Mouse (Mus musculus) frontal cortex, postnatal 25 days (tissue): Measurements from ENCODE around the gene Zfp74.
"Not testable (repeated sequence)": the region's sequence is repeated elsewhere in the genome, so short reads cannot be mapped to it uniquely, and the experiment has no call there.

Experiments
- DNase-seq, 2 experiments: peaks; one replicate each; pipeline ENCODE4 v3.0.0; 2022; ENCODE audit warnings: low spot score in 2 of 2

The Zfp74 gene

DNA sequence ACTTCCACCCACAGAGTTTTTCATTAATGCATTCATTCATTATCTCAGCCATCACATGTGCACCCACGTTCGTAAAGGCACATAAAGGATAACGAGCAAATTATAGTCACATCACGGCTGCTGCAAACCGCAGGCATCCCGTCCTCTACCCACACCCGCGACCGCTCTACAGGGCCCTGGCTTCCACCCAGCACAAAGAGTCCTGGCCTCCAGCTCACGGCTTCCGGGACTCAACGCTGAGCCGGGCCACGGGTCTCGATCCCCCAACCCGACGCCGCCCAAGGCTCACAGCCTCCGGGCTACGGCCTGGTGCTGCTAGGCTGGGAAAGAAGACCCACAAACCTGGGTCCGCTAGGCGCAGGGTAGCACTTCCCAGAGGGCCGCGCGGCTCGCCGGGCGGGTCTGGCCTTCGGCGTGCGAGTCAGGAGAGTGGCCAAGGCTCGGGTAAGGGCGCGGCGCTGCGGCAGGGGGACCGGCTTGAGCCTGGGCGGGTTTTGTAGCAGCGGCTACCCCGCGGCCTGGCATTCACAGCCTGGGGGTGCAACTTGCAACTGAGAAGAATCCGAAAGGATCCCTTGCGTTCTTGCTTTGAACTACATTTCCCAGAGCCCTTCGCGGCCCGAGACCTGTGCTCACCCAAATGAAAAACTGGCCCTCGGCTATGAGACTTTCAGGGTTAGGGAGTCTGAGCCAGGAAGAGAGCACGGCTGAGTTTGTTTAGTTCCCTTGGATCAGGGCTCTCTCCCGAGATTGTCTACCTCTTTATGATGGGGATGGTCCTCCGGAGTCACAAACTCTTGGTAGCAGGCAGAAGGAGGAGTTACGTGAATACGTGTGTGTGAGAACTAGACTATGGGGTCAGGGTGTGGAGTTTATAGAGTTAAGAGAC lies at the start of gene Zfp74:
Gene Zfp74, minus strand, starts transcription at position 577 of the 889 bp plus-strand sequence.
- DNase-seq, result peak; percentile 62 to 74

DNA sequence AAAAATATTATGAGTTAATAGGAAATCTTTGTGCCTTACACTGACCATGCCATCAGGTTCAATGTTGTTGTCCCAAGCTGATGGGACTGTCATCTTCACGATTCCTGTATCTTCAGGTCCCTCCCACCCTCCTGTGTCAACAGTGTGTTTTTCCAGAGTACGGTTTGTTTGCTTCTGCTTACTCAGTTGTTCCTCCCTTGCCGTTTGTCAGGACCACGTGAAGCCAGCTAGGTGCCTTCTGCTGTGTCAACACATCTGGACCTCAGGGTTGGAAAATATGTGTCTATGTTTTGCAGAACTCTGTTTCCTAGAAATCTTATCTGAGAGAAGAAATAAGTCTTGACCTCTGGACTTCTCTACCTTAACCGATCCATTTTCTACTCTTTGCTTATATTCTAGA lies 46.7 kb upstream of the Zfp74 start:
- no peak for DNase-seq

- no peak for DNase-seq
Observed at GRCm38 (mm10) chr7:29995134-29995533, 41.2 kb upstream of the Zfp74 start.

DNA sequence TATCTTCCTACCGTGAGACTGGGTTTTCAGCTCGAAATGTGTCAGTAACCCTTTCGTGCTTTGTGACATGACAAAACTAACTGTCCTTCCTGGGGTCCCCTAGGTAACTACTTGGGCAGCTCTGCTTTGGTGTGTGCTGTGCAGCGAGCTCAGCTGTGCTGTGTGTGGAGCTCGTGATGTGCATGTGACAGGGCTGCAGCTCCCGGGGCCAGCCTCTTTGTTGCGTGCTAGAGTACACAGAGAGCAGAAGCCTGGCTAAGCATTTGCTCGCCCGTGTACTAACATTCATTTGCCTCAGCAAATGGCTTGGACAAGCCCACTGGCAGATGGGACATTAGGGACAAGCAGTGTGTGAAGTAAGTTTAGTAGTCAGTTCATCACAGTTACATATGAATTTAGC lies 39.5 kb upstream of the Zfp74 start:
- no peak for DNase-seq

GRCm38 (mm10) chr7:29992698-29993097 lies 38.8 kb upstream of the Zfp74 start:
- no peak for DNase-seq

GRCm38 (mm10) chr7:29989031-29989430 lies 35.1 kb upstream of the Zfp74 start:
- no peak for DNase-seq

DNA sequence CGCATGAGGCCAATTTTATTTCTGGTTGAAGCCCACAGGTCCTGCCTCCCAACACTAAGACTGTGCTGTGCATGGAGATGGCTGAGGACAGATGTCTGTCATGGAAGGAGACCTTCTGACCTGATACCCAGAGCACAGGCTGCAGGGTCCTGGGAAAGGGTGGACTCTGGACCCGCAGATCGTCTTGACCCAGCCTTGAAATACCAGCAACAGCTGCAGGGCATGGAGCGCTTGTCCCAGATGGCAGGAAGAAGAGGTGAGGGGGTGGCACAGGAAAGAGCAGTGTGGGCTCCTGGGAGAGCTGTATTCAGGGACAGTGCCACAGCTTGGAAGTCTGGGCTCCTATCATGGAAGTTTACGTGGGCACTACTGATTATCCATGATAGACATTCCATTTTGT lies 33.7 kb upstream of the Zfp74 start:
- DNase-seq, result no peak

DNA sequence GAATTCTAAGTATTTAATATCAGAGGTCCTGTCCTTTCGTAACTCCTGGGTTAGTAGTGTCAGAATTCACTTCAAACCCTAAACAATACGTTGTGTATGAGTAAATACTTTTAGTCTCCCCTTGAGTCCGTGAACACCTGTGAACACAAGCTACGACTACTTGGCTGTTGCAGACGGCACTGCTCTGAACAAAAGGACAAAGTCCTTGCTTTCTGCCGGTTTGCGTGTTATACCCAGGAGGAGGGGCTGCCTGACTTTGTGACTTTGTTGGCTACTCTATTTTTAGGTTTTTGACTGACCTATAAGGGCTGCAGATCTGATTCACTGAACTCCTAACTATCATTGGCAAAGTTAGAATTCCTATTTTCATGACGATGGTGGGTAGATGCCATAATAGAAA lies 32.2 kb upstream of the Zfp74 start:
- DNase-seq, result no peak

- peak; percentile 78 to 85 for DNase-seq
Observed at GRCm38 (mm10) chr7:29983690-29984380, 29.9 kb upstream of the Zfp74 start, which contains the start of gene Zfp568. Gene Zfp568 (plus strand): TSS chr7:29983955.

- no peak for DNase-seq
Observed at GRCm38 (mm10) chr7:29983340-29983689, 29.4 kb upstream of the Zfp74 start.

- peak in 1 of 2 experiments; percentile 6 for DNase-seq
Observed at GRCm38 (mm10) chr7:29982931-29983330, 29.0 kb upstream of the Zfp74 start.

DNA sequence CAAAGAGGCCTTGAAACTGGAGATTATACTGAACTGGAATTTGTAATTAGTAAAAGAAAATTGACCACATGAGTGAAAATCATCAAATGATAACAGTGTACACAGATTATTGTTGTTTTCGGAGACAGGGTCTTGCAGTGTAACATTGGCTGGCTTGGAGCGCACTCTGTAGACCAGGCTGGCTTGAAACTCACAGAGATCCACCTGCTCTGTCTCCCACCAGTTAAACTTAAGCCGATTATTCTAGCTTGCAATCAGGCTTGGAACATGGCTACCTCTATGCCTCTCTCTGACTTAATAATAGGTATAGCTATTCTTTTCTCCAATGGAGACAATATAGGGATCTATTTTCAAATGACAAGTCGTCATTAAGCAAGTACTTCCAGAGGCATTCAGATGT lies 28.5 kb upstream of the Zfp74 start:
- DNase-seq, result no peak

- DNase-seq, result no peak
Observed at GRCm38 (mm10) chr7:29981860-29982259, 28.0 kb upstream of the Zfp74 start.

- DNase-seq, result no peak
Observed at GRCm38 (mm10) chr7:29981455-29981854, 27.6 kb upstream of the Zfp74 start.

DNA sequence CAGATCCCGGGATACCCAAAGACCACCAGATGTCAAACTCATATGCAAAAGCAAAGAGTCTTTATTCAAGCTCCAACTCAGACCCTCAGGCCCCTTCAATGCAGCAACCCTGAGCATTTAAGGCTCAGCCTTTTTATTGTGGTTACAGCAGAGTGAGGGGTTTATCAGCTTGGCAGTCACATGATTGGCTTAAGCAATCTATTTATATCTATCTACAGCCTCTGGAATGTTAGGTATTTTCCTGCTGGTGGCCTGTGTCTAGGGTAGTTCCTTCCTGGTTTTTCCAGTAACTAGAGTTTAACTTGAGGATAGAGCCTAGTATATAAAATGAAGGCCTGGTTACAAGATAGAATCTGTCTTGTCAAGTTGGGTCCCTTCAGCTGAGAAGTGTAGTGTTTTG lies 26.9 kb upstream of the Zfp74 start:
- DNase-seq, result no peak

- DNase-seq, result no peak
Observed at GRCm38 (mm10) chr7:29970686-29971085, 16.8 kb upstream of the Zfp74 start.

GRCm38 (mm10) chr7:29965115-29965810 lies 11.4 kb upstream of the Zfp74 start:
- not testable (repeated sequence) for DNase-seq

DNA sequence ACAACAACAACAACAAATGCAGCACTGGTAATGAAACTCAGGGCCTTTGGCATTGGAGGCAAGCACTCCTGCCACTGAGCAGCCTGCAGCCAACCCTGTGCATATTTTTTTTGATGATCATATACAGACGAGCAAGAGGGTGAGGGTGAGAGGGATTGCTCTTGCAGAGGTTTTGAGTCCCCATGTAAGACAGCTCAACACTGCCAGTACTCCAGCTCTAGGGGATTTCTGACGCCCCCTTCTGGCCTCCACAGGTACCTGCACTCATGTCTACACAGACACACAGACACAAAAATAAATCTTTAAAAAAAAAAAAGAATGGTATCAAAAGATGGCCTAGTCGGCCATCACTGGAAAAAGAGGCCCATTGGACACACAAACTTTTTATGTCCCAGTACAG lies 5.1 kb upstream of the Zfp74 start:
- no peak for DNase-seq

GRCm38 (mm10) chr7:29958125-29958724 lies 4.3 kb upstream of the Zfp74 start:
- no peak for DNase-seq

- no peak for DNase-seq
Observed at GRCm38 (mm10) chr7:29956257-29956656, 2.4 kb upstream of the Zfp74 start.

- no peak for DNase-seq
Observed at GRCm38 (mm10) chr7:29954731-29955130, 842 bp upstream of the Zfp74 start.

- DNase-seq, result no peak
Observed at GRCm38 (mm10) chr7:29953086-29953485, 803 bp downstream of the Zfp74 start.
